Mouse (Mus musculus) ES-Bruce4 (cell line): ENCODE results near the gene Gnao1.

ENCODE experiments used
- CTCF ChIP-seq: IDR thresholded peaks from one replicate; pipeline ENCODE4 v1.8.1; 2011; ENCODE audit warnings: low read depth, low read length
- EP300 ChIP-seq: IDR thresholded peaks from 2 replicates; pipeline ENCODE4 v1.6.1; 2011; ENCODE audit warnings: low read depth, low read length; ENCODE audit not compliant: insufficient read depth

- TF ChIP-seq CTCF, result no peak
- TF ChIP-seq EP300, result no peak
Observed at GRCm38 (mm10) chr8:93981679-93982215, 172.0 kb downstream of the Gnao1 start.
